Mouse (Mus musculus) lung, embryonic 14.5 days (tissue): ENCODE measurements around the gene Brd1. TPM values are rescaled to one million over a fixed set of nuclear protein-coding genes. Genes with fewer than 3 reads are reported as not detected.
A peak's percentile ranks its signal among the peaks of the same experiment; 100 is the strongest.

Experiments used
- ATAC-seq: fragments of 200-750 bp; cut with Nextera tagmentation; 2 replicates; pipeline ENCODE4 v1.8.0; 2017; ENCODE audit warnings: mild to moderate bottlenecking, moderate TSS enrichment, moderate library complexity; ENCODE audit not compliant: insufficient read depth
- DNase-seq: peaks from one replicate; pipeline ENCODE4 v3.0.0-alpha.2; 2015
- H3K27ac ChIP-seq: fragments of 300-500 bp; sonication (generic); 2 replicates; pipeline ENCODE4 v1.5.1; 2014; ENCODE audit warnings: low read depth, mild to moderate bottlenecking, moderate library complexity
- H3K27me3 ChIP-seq: fragments of 300-500 bp; sonication (generic); 2 replicates; pipeline ENCODE4 v1.6.1; 2014; ENCODE audit warnings: low read length, control low read depth; ENCODE audit not compliant: insufficient read depth
- H3K36me3 ChIP-seq: fragments of 300-500 bp; sonication (generic); 2 replicates; pipeline ENCODE4 v1.6.1; 2014; ENCODE audit warnings: control low read depth; ENCODE audit not compliant: insufficient read depth
- H3K4me1 ChIP-seq: fragments of 300-500 bp; sonication (generic); 2 replicates; pipeline ENCODE4 v1.6.1; 2014; ENCODE audit warnings: antibody characterized with exemption, control low read depth; ENCODE audit not compliant: insufficient read depth
- H3K4me2 ChIP-seq: fragments of 300-500 bp; sonication (generic); 2 replicates; pipeline ENCODE4 v1.6.1; 2014; ENCODE audit warnings: mild to moderate bottlenecking
- H3K4me3 ChIP-seq: fragments of 300-500 bp; sonication (generic); 2 replicates; pipeline ENCODE4 v1.5.1; 2014; ENCODE audit warnings: low read depth, low read length
- H3K9ac ChIP-seq: fragments of 300-500 bp; sonication (generic); 2 replicates; pipeline ENCODE4 v1.6.1; 2014
- H3K9me3 ChIP-seq: fragments of 300-500 bp; sonication (generic); 2 replicates; pipeline ENCODE4 v1.6.1; 2016; ENCODE audit warnings: low read depth, low read length, control low read depth
- CTCF ChIP-seq: IDR thresholded peaks from 2 replicates; pipeline ENCODE4 v1.5.1; 2016; ENCODE audit warnings: antibody characterized with exemption, low read depth
- WGBS: fragments of 180-500 bp; shearing (Covaris S2); extraction: QIAGEN DNeasy Blood & Tissue Kit; methylation state at CpG from one replicate; pipeline ENCODE4 v1.1.7; 2014; 5-methylcytosine and 5-hydroxymethylcytosine counted together
- polyA plus RNA-seq: library from polyadenylated mRNA; unstranded; fragments of >200 nt; fragmentation: Nextera tagmentation; extraction: Ambion mirVana; gene quantifications from 2 replicates; pipeline ENCODE4 v1.2.1, GENCODE M21; 2014

Gene Brd1
- polyA plus RNA-seq, 1 experiment from 2014 or later = 23.1 TPM

GRCm38 (mm10) chr15:88704284-88704683 lies 29.7 kb downstream of the Brd1 start:
- no peak for ATAC-seq

DNA sequence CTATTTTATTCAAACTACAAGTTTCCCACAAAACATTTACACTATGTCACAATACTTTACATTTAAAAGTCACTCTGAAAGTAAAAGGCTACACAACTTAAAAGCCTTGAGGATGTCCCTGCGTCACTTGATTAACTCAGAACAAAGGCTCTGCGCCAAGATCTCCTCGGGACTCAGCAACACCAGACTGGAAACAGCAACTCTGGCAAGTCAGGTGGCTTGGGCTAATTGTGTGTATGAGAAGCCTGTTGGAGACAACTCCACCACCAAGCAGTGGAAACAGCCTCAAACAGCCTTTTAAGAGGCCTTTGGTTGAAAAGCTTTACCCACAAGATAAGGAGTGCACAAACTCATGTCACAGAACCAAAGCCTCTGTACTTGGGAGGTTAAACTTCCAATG lies 31.5 kb downstream of the Brd1 start:
- no peak for ATAC-seq
- Histone ChIP-seq H3K4me1 (no peaks in the 10 kb centered on the region), H3K27ac (no peak overlapping the region), H3K4me2 (no peak overlapping the region), H3K27me3 (no peaks in the 10 kb centered on the region), H3K4me3 (no peak overlapping the region), H3K9me3 (no peaks in the 10 kb centered on the region), H3K36me3 (peaks cover 98% of the 10 kb centered on the region), H3K9ac (no peak overlapping the region)
- no peak for DNase-seq
- WGBS = 81% methylated on average over 3 of the region's 3 CpGs
- no peak for TF ChIP-seq CTCF

More at GRCm38 (mm10) chr15:88704284-88704683, 29.7 kb downstream of the Brd1 start:
- H3K9ac ChIP-seq = no peak overlapping the region
- no peak for DNase-seq
- no peak overlapping the region for H3K4me3 ChIP-seq
- H3K4me2 ChIP-seq = no peak overlapping the region
- peaks cover 99% of the 10 kb centered on the region for H3K36me3 ChIP-seq
- no peak overlapping the region for H3K27ac ChIP-seq
- no peaks in the 10 kb centered on the region for H3K9me3 ChIP-seq
- H3K4me1 ChIP-seq = no peaks in the 10 kb centered on the region
- no peak for TF ChIP-seq CTCF
- 48% methylated on average over 1 of the region's 1 CpGs for WGBS
- no peaks in the 10 kb centered on the region for H3K27me3 ChIP-seq

DNA sequence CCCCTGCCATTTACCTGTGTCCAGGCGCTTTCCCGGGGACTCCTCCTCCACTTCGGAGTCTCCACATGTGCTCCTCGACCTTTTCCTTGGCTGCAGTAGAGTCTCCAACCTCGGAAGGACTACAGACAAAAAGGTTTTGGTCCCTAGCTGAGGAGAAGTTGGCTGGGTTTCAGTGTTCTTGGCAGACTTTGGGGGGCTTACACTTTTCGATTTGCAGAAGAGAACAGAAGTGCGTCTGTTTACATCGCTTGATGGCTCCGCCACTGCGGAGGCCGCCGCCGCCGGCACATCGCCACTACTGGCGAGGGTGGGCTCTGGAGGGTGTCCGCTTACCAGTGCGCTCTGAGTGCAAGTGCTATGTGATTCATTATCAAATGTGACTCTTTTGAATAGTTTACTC lies 33.3 kb downstream of the Brd1 start:
- ATAC-seq (no peak), DNase-seq (peak; percentile 43)
- Histone ChIP-seq H3K9me3 (no peaks in the 10 kb centered on the region), H3K4me3 (no peak overlapping the region), H3K27me3 (no peaks in the 10 kb centered on the region), H3K4me1 (no peaks in the 10 kb centered on the region), H3K4me2 (no peak overlapping the region), H3K36me3 (peaks cover 98% of the 10 kb centered on the region), H3K9ac (no peak overlapping the region), H3K27ac (no peak overlapping the region)
- no peak for TF ChIP-seq CTCF
- 83% methylated on average over 18 of the region's 18 CpGs for WGBS

DNA sequence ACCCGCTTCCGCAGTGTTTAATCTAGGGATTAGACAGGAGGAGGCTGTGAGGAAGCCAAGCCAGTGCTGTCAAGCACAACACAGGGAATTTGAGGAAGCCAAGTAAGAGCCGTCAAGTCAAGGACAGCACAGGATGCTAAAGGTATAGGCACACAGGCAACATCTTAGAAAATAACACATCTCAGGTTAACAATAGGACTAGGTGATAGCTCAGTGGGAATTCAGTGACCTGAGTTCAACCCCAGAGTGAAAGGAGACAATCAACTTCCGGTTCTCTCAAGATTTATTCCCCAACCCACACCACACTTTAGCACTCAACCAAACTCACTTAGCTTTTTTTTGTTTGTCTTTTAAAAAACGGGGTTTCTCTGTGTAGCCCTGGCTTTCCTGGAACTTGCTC lies 34.5 kb downstream of the Brd1 start:
- ATAC-seq = no peak

DNA sequence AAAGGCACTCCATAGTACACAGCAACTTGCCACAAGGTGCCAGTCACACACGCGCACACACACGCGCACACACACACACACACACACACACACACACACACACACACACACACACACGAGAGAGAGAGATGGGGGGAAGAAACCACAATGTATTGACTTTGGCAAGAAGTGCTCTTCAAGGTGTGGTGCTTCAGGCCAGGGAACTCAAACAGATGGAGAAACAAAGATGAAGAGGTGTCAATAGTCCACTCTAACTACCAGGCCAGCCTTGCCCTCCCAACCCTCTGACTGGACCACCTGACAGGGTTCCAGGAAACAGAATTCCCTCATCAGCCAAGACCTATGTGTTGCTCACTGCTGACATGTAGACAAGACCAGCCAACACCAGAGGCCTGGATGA lies 36.4 kb downstream of the Brd1 start:
- H3K36me3 ChIP-seq = peaks cover 92% of the 10 kb centered on the region

More for the DNA sequence above, 34.5 kb downstream of the Brd1 start:
- 80% methylated on average over 5 of the region's 5 CpGs for WGBS
- no peak overlapping the region for H3K27ac ChIP-seq
- DNase-seq = no peak
- H3K4me1 ChIP-seq = no peaks in the 10 kb centered on the region
- H3K9ac ChIP-seq = no peak overlapping the region
- H3K27me3 ChIP-seq = no peaks in the 10 kb centered on the region
- H3K9me3 ChIP-seq = no peaks in the 10 kb centered on the region
- no peak overlapping the region for H3K4me3 ChIP-seq
- no peak for TF ChIP-seq CTCF
- peaks cover 98% of the 10 kb centered on the region for H3K36me3 ChIP-seq
- H3K4me2 ChIP-seq = no peak overlapping the region

DNA sequence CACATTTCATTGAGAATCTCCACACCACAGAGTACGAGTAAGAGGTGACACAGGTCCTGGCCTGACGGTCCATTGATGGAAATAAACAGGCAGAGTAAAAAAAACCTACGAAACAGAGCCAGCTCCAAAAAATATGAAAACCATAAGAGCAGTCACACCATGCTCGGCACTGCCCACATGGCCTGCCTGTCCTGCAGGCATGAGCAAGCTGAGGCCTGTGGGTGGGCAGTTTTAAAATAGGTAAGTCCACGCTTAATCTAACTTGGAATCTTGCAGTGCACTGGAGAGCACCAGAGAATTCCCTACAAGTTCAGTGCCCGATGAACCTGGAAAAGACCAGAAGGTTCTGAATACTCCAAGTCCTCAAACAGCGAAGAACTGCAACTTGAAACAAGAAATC lies 38.0 kb downstream of the Brd1 start:
- Histone ChIP-seq H3K27ac (no peak overlapping the region), H3K4me2 (no peak overlapping the region), H3K4me3 (no peak overlapping the region), H3K27me3 (no peaks in the 10 kb centered on the region), H3K9ac (no peak overlapping the region), H3K36me3 (peaks cover 92% of the 10 kb centered on the region), H3K4me1 (peaks cover 4% of the 10 kb centered on the region; the same call in 1 of the 2 replicates), H3K9me3 (no peaks in the 10 kb centered on the region)
- ATAC-seq = no peak
- TF ChIP-seq CTCF = no peak
- no peak for DNase-seq
- WGBS = 91% methylated on average over 7 of the region's 7 CpGs

More for the DNA sequence above, 36.4 kb downstream of the Brd1 start:
- DNase-seq = no peak
- TF ChIP-seq CTCF = no peak
- Histone ChIP-seq H3K4me3 (no peak overlapping the region), H3K9ac (no peak overlapping the region), H3K4me1 (peaks cover 4% of the 10 kb centered on the region; the same call in 1 of the 2 replicates), H3K4me2 (no peak overlapping the region), H3K27ac (no peak overlapping the region), H3K9me3 (no peaks in the 10 kb centered on the region), H3K27me3 (no peaks in the 10 kb centered on the region)
- no peak for ATAC-seq
- WGBS = 89% methylated on average over 5 of the region's 5 CpGs

GRCm38 (mm10) chr15:88694033-88694432 lies 40.0 kb downstream of the Brd1 start:
- 36% methylated on average over 5 of the region's 5 CpGs for WGBS
- no peak for TF ChIP-seq CTCF
- peaks cover 4% of the 10 kb centered on the region; the same call in 1 of the 2 replicates for H3K4me1 ChIP-seq
- H3K9me3 ChIP-seq = no peaks in the 10 kb centered on the region
- H3K4me2 ChIP-seq = no peak overlapping the region
- H3K27ac ChIP-seq = peak overlapping the region; percentile 37; the same call in 1 of the 2 replicates
- H3K4me3 ChIP-seq = no peak overlapping the region
- no peaks in the 10 kb centered on the region for H3K27me3 ChIP-seq
- DNase-seq = peak; percentile 94
- peak; percentile 93 for ATAC-seq
- H3K36me3 ChIP-seq = peaks cover 92% of the 10 kb centered on the region
- no peak overlapping the region for H3K9ac ChIP-seq

- Histone ChIP-seq H3K4me1 (peaks cover 4% of the 10 kb centered on the region; the same call in 1 of the 2 replicates), H3K4me3 (no peak overlapping the region), H3K9ac (no peak overlapping the region), H3K4me2 (no peak overlapping the region), H3K9me3 (no peaks in the 10 kb centered on the region), H3K27me3 (no peaks in the 10 kb centered on the region), H3K27ac (no peak overlapping the region), H3K36me3 (peaks cover 93% of the 10 kb centered on the region)
- no peak for TF ChIP-seq CTCF
- ATAC-seq (no peak), DNase-seq (no peak)
- 85% methylated on average over 9 of the region's 9 CpGs for WGBS
These were observed 41.3 kb downstream of the Brd1 start for GRCm38 (mm10) chr15:88692720-88693119.
